Mouse (Mus musculus): ENCODE data around the gene Samd4.

DNA sequence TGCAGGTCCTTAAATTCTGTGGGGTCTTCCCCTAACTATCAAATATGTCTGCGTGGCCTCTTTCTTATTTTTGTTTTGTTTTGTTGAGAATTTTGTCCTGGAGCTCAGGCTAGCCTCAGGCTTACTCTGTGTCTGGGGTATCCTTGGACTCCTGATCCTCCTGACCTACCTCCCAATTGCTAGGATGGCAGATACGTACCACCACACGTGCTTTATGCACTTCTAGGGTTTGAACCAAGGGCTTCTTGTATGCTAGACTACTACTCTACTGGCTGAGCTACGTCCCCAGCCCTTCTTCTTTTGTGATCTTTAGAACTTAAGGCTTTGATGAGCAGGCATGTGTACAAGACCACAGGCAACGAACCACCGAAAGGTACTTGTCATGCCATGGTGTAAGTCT, 45.9 kb downstream of the Samd4 start:
- no peak for TF ChIP-seq CTCF (IDR thresholded peaks at IDR 0.05)
- no peak for TF ChIP-seq EP300 (IDR thresholded peaks at IDR 0.05)
